Mouse (Mus musculus): ENCODE data around the gene Arid1b. TPM values are rescaled to one million over a fixed set of nuclear protein-coding genes. Genes with fewer than 3 reads are reported as not detected.
A peak's percentile ranks its signal among the peaks of the same experiment; 100 is the strongest.

Arid1b gene
- total and polyA plus RNA-seq, 2 experiments, result 9.7 to 11.7 TPM

DNA sequence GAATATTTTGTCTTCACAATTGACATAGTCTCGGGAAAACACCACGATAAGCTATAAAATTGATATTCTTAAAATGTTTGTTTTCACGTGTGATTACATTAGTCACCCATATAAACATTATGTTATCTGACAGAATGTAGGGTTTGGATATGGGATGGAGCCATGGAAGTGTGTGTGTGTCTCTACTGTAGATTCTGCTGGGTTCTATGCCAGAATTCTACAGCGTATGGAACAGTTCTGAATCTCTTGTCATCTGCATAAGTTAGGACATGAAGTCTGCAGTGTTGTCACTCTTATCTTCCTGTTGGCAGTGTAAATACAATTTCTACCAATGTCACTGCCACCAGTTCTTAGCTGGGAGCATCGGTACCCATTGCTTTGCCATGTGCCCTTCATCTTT, 177.3 kb downstream of the Arid1b start:
- H3K79me2 ChIP-seq (ENCODE audit: control insufficient read depth, insufficient read depth, low read length), result peaks cover 49% of the 10 kb centered on the region
- no peaks in the 10 kb centered on the region for H3K36me3 ChIP-seq (ENCODE audit: control insufficient read depth, insufficient read depth, low read length)
- no peak overlapping the region for H3K4me3 ChIP-seq (ENCODE audit: insufficient read depth, low read depth, low read length)
- TF ChIP-seq POLR2A (IDR thresholded peaks at IDR 0.05; ENCODE audit: extremely low read depth, insufficient read depth, low read length), result no peak
- TF ChIP-seq CTCF (IDR thresholded peaks at IDR 0.05; ENCODE audit: low read depth, low read length), result no peak
- peaks cover 2% of the 10 kb centered on the region; the same call in 1 of the 2 replicates for H3K4me1 ChIP-seq (ENCODE audit: control insufficient read depth, insufficient read depth, low read length)
- WGBS, result 89% methylated on average over 5 of the region's 5 CpGs
- H3K27ac ChIP-seq (replicated peaks; ENCODE audit: insufficient read depth, low read depth, low read length), result no peak overlapping the region
- no peak for DNase-seq (ENCODE audit: extremely low read depth, low read depth, low spot score)
- no peaks in the 10 kb centered on the region for H3K27me3 ChIP-seq (ENCODE audit: control insufficient read depth, insufficient read depth, low read length)
- H3K9ac ChIP-seq (ENCODE audit: low read depth, low read length), result no peak overlapping the region

DNA sequence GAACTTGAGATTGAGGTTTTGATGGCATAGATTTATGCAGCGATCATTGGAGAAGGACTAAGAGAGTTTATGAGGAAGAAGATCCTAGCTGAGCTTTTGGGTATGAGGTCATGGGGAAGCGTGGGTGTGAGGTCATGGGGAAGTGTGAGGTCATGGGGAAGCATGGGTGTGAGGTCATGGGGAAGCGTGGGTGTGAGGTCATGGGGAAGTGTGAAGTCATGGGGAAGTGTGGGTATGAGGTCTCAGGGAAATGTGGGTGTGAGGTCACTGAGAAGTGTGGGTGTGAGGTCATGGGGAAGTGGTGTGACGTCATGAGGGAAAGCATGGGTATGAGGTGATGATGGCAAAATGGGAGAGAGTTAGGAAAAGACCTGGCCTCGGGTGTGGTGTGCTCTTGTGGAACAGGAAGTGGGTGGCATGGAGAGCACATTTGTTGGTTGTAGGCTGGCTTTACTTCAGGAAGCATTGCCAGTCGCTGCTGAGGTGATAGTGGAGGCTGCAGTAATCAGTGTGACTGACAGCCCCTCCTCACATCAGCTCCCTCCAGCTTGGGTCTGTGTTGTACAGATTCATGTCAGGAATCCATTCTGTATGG, 180.4 kb downstream of the Arid1b start:
- no peak for DNase-seq (ENCODE audit: extremely low read depth, low read depth, low spot score)
- Histone ChIP-seq H3K79me2 (ENCODE audit: control insufficient read depth, insufficient read depth, low read length) (peaks cover 44% of the 10 kb centered on the region), H3K9ac (ENCODE audit: low read depth, low read length) (no peak overlapping the region), H3K4me1 (ENCODE audit: control insufficient read depth, insufficient read depth, low read length) (peaks cover 18% of the 10 kb centered on the region), H3K27ac (replicated peaks; ENCODE audit: insufficient read depth, low read depth, low read length) (no peak overlapping the region), H3K27me3 (ENCODE audit: control insufficient read depth, insufficient read depth, low read length) (no peaks in the 10 kb centered on the region), H3K4me3 (ENCODE audit: insufficient read depth, low read depth, low read length) (no peak overlapping the region), H3K36me3 (ENCODE audit: control insufficient read depth, insufficient read depth, low read length) (no peaks in the 10 kb centered on the region)
- WGBS, result 78% methylated on average over 6 of the region's 6 CpGs
- TF ChIP-seq CTCF (IDR thresholded peaks at IDR 0.05; ENCODE audit: low read depth, low read length) (no peak), POLR2A (IDR thresholded peaks at IDR 0.05; ENCODE audit: extremely low read depth, insufficient read depth, low read length) (no peak)

DNA sequence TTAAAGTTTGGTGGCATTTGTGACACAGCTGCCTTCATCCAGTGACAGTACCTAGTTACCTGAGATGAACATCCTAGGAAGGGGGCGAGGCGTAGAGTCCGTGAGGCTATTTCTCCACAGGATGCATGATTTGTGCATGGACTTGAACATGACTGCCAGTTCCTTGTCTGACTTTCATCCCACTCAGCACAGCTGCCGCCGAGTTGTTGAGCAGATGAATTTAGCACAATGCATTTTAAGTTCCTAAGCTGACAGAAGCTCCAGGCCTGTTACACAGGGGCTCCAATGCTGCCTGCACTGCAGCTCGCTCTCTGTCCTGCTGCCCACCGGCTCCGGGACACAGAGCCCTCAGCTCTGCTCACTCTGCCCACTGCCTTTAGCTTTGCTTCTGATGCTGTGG, 181.4 kb downstream of the Arid1b start:
- Histone ChIP-seq H3K4me3 (ENCODE audit: insufficient read depth, low read depth, low read length) (no peak overlapping the region), H3K27ac (replicated peaks; ENCODE audit: insufficient read depth, low read depth, low read length) (no peak overlapping the region), H3K4me1 (ENCODE audit: control insufficient read depth, insufficient read depth, low read length) (peaks cover 18% of the 10 kb centered on the region), H3K79me2 (ENCODE audit: control insufficient read depth, insufficient read depth, low read length) (peaks cover 36% of the 10 kb centered on the region), H3K27me3 (ENCODE audit: control insufficient read depth, insufficient read depth, low read length) (no peaks in the 10 kb centered on the region), H3K36me3 (ENCODE audit: control insufficient read depth, insufficient read depth, low read length) (no peaks in the 10 kb centered on the region), H3K9ac (ENCODE audit: low read depth, low read length) (no peak overlapping the region)
- WGBS, result 91% methylated on average over 8 of the region's 8 CpGs
- TF ChIP-seq CTCF (IDR thresholded peaks at IDR 0.05; ENCODE audit: low read depth, low read length) (no peak), POLR2A (IDR thresholded peaks at IDR 0.05; ENCODE audit: extremely low read depth, insufficient read depth, low read length) (no peak)
- no peak for DNase-seq (ENCODE audit: extremely low read depth, low read depth, low spot score)

DNA sequence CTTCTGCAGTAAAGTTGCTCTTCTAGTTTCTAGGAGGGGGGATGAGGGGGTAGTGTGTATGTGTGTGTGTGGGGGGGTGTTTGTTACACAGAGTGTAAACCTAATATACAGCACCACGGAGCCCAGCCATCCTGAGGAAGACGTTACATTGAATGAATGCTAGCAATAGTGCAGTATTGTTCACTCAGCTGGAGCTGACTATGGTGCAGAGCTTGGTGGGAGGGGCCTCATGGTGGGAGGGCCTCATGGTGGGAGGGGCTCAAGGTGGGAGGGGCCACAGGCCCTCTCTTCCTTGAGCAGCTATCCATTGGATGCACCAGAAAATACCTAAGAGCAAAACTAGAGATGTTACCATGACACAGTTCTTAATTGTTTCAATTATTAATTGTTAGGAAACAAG, 182.2 kb downstream of the Arid1b start:
- H3K4me1 ChIP-seq (ENCODE audit: control insufficient read depth, insufficient read depth, low read length), result peaks cover 18% of the 10 kb centered on the region
- 90% methylated on average over 2 of the region's 2 CpGs for WGBS
- no peak overlapping the region for H3K27ac ChIP-seq (replicated peaks; ENCODE audit: insufficient read depth, low read depth, low read length)
- TF ChIP-seq CTCF (IDR thresholded peaks at IDR 0.05; ENCODE audit: low read depth, low read length), result no peak
- no peak for TF ChIP-seq POLR2A (IDR thresholded peaks at IDR 0.05; ENCODE audit: extremely low read depth, insufficient read depth, low read length)
- H3K79me2 ChIP-seq (ENCODE audit: control insufficient read depth, insufficient read depth, low read length), result peaks cover 35% of the 10 kb centered on the region
- H3K36me3 ChIP-seq (ENCODE audit: control insufficient read depth, insufficient read depth, low read length), result no peaks in the 10 kb centered on the region
- no peaks in the 10 kb centered on the region for H3K27me3 ChIP-seq (ENCODE audit: control insufficient read depth, insufficient read depth, low read length)
- DNase-seq (ENCODE audit: extremely low read depth, low read depth, low spot score), result no peak
- H3K9ac ChIP-seq (ENCODE audit: low read depth, low read length), result no peak overlapping the region
- H3K4me3 ChIP-seq (ENCODE audit: insufficient read depth, low read depth, low read length), result no peak overlapping the region

DNA sequence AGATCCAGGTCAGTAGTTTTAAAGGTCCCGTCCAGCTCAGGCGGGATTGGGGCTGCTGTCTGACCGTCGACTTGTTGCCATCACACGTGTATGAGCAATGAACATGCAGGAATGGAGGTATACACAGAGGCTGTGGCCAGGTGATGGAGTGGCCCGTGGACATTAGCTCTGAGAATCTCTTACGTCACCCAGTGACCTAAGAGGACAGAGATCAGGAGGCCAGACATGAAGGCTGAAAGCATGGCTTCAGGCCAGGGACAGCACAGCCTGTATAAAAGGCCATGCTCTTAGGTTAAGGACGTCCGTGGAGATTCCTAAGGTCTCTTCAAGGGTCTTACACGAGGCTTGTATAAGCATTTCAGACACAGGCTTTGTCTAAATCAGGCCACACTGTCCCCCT, 184.4 kb downstream of the Arid1b start:
- TF ChIP-seq POLR2A (IDR thresholded peaks at IDR 0.05; ENCODE audit: extremely low read depth, insufficient read depth, low read length) (no peak), CTCF (IDR thresholded peaks at IDR 0.05; ENCODE audit: low read depth, low read length) (no peak)
- peaks cover 25% of the 10 kb centered on the region for H3K4me1 ChIP-seq (ENCODE audit: control insufficient read depth, insufficient read depth, low read length)

DNA sequence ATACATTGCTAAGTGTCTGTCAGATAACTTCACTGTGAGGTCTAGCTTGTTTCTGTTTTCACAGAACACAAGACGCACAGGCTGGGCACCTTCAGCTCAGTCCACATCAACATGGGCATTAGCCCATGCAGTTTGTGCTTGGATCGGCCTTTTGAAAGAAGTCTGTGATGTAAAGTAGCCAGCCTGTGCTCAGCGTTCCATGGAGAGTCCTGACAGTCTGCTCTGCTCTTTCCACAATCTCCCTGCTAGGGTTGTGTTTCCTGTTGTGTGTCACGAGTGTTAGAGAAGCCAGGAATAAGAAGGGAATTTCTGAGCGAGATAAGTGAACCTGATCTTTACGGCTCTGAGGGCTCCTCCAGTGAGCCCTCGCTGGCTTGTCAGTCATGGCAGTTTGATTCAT, 184.9 kb downstream of the Arid1b start:
- H3K4me3 ChIP-seq (ENCODE audit: insufficient read depth, low read depth, low read length), result no peak overlapping the region

More for the DNA sequence above, 184.4 kb downstream of the Arid1b start:
- DNase-seq (ENCODE audit: extremely low read depth, low read depth, low spot score), result peak; percentile 90
- no peak overlapping the region; the same call in 1 of the 2 replicates for H3K27ac ChIP-seq (replicated peaks; ENCODE audit: insufficient read depth, low read depth, low read length)
- no peaks in the 10 kb centered on the region for H3K36me3 ChIP-seq (ENCODE audit: control insufficient read depth, insufficient read depth, low read length)
- H3K27me3 ChIP-seq (ENCODE audit: control insufficient read depth, insufficient read depth, low read length), result no peaks in the 10 kb centered on the region
- no peak overlapping the region for H3K4me3 ChIP-seq (ENCODE audit: insufficient read depth, low read depth, low read length)
- H3K9ac ChIP-seq (ENCODE audit: low read depth, low read length), result no peak overlapping the region
- H3K79me2 ChIP-seq (ENCODE audit: control insufficient read depth, insufficient read depth, low read length), result peaks cover 21% of the 10 kb centered on the region
- 32% methylated on average over 10 of the region's 10 CpGs for WGBS

More for the DNA sequence above, 184.9 kb downstream of the Arid1b start:
- TF ChIP-seq POLR2A (IDR thresholded peaks at IDR 0.05; ENCODE audit: extremely low read depth, insufficient read depth, low read length), result no peak
- DNase-seq (ENCODE audit: extremely low read depth, low read depth, low spot score), result no peak
- H3K27ac ChIP-seq (replicated peaks; ENCODE audit: insufficient read depth, low read depth, low read length), result no peak overlapping the region
- peaks cover 25% of the 10 kb centered on the region for H3K4me1 ChIP-seq (ENCODE audit: control insufficient read depth, insufficient read depth, low read length)
- H3K36me3 ChIP-seq (ENCODE audit: control insufficient read depth, insufficient read depth, low read length), result no peaks in the 10 kb centered on the region
- H3K27me3 ChIP-seq (ENCODE audit: control insufficient read depth, insufficient read depth, low read length), result no peaks in the 10 kb centered on the region
- H3K9ac ChIP-seq (ENCODE audit: low read depth, low read length), result no peak overlapping the region
- H3K79me2 ChIP-seq (ENCODE audit: control insufficient read depth, insufficient read depth, low read length), result peaks cover 22% of the 10 kb centered on the region
- 76% methylated on average over 7 of the region's 7 CpGs for WGBS
